Mouse (Mus musculus) heart, embryonic 11.5 days (tissue): ENCODE measurements around the gene 2510009E07Rik. TPM values are rescaled to one million over a fixed set of nuclear protein-coding genes. Genes with fewer than 3 reads are reported as not detected.
A peak's percentile ranks its signal among the peaks of the same experiment; 100 is the strongest.

Experiments
- ATAC-seq: fragments of 200-750 bp; cut with Nextera tagmentation; replicated peaks from 2 replicates; pipeline ENCODE4 v1.8.0; 2017; ENCODE audit warnings: moderate library complexity; ENCODE audit not compliant: insufficient number of reproducible peaks, low FRiP score, low TSS enrichment
- H3K27ac ChIP-seq: fragments of 300-500 bp; sonication (generic); 2 replicates; pipeline ENCODE4 v1.5.1; 2014; ENCODE audit warnings: mild to moderate bottlenecking, low read depth, low read length
- H3K27me3 ChIP-seq: fragments of 300-500 bp; sonication (generic); 2 replicates; pipeline ENCODE4 v1.6.1; 2014; ENCODE audit warnings: mild to moderate bottlenecking, low read length, mixed read lengths; ENCODE audit not compliant: control insufficient read depth, insufficient read depth
- H3K36me3 ChIP-seq: fragments of 300-500 bp; sonication (generic); 2 replicates; pipeline ENCODE4 v1.6.1; 2014; ENCODE audit warnings: mild to moderate bottlenecking, low read length, moderate library complexity, mixed read lengths; ENCODE audit not compliant: control insufficient read depth, insufficient read depth
- H3K4me1 ChIP-seq: fragments of 300-500 bp; sonication (generic); 2 replicates; pipeline ENCODE4 v1.6.1; 2014; ENCODE audit warnings: low read length; ENCODE audit not compliant: control insufficient read depth, insufficient read depth
- H3K4me2 ChIP-seq: fragments of 300-500 bp; sonication (generic); 2 replicates; pipeline ENCODE4 v1.6.1; 2014; ENCODE audit warnings: mild to moderate bottlenecking, moderate library complexity
- H3K4me3 ChIP-seq: fragments of 300-500 bp; sonication (generic); 2 replicates; pipeline ENCODE4 v1.5.1; 2014; ENCODE audit warnings: low read depth, low read length
- H3K9ac ChIP-seq: fragments of 300-500 bp; sonication (generic); 2 replicates; pipeline ENCODE4 v1.6.1; 2014; ENCODE audit warnings: mild to moderate bottlenecking, low read depth, low read length, moderate library complexity
- H3K9me3 ChIP-seq: fragments of 300-500 bp; sonication (generic); replicated peaks from 2 replicates; pipeline ENCODE4 v1.6.1; 2016; ENCODE audit warnings: low read length; ENCODE audit not compliant: control insufficient read depth
- WGBS: fragments of 180-500 bp; shearing (Covaris S2); extraction: QIAGEN DNeasy Blood & Tissue Kit; methylation state at CpG from one replicate; pipeline ENCODE4 v1.1.7; 2014; ENCODE audit not compliant: insufficient replicate concordance; 5-methylcytosine and 5-hydroxymethylcytosine counted together
- polyA plus RNA-seq: library from polyadenylated mRNA; unstranded; fragments of >200 nt; fragmentation: Nextera tagmentation; extraction: Ambion mirVana; gene quantifications from 2 replicates; pipeline ENCODE4 v1.2.1, GENCODE M21; 2014

The 2510009E07Rik gene
- polyA plus RNA-seq, 1 experiment from 2014 or later, result 15.7 TPM

DNA sequence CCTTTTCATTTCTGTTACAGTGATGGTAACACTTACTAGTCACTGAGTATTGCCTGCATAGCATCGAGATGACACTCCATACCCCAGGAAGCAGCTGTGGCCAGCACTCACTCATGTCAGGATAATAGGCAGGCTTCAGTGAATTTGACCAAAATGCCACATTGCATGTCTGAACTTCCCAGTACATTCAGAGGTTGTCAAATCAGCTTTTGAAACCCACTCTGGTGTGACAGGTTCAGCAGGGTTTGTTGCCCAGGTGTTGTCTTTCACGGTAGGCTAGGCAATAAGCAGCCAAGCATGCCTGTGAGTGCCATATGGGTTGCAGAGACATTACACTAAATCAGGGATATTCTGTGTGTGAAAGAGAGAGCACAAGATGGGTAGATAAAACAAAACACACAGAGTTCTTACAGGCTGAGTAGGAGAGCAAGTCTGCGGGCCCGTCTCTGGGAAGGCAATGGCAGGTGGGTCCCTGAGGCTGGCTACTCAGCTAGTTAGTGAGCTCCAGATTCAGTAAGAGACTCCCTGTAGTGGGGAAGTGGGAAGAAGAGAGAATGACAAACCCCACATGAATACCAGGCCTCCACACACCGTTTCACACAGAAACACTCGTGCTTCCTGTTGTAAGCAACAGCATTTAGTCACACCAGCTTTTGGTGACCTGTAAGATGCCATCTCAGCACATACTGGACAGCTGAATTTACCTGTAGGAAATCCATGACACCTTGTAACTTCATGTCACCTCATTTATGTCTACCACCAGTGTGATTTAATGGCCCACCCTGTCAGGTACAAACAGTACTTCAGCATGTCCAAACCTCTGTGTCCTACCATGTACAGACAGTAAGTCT is 68.5 kb downstream of the 2510009E07Rik start:
- Histone ChIP-seq H3K9me3 (no peaks in the 10 kb centered on the region), H3K4me2 (no peak overlapping the region), H3K27ac (no peak overlapping the region), H3K36me3 (no peaks in the 10 kb centered on the region), H3K27me3 (no peaks in the 10 kb centered on the region), H3K4me3 (no peak overlapping the region), H3K4me1 (0 out of 2 replicates have a peak, but pooled peaks cover 3% of the 10 kb centered on the region), H3K9ac (no peak overlapping the region)
- ATAC-seq, result no peak
- WGBS, result 78% methylated on average over 6 of the region's 6 CpGs

DNA sequence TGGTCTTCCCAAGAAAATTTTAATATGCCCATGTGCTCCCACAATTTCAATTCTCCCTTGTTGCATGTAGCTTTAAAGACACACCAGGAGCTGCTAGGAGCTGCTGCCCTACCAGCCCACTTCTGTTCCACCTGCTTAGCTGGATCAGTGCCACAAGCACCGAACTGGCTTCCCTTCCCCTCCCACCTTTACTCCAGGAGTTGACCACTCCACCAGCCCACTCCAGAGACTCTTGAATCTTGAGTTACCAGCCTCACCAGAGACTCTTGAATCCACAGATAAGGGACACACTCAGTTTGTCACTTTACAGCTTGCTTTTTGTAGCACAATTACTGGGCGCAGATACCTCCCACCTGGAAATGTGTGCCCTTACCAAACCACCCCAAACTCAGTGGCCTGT is 73.8 kb downstream of the 2510009E07Rik start:
- H3K4me2 ChIP-seq, result no peak overlapping the region
- WGBS, result 81% methylated on average over 2 of the region's 2 CpGs
- ATAC-seq, result no peak

DNA sequence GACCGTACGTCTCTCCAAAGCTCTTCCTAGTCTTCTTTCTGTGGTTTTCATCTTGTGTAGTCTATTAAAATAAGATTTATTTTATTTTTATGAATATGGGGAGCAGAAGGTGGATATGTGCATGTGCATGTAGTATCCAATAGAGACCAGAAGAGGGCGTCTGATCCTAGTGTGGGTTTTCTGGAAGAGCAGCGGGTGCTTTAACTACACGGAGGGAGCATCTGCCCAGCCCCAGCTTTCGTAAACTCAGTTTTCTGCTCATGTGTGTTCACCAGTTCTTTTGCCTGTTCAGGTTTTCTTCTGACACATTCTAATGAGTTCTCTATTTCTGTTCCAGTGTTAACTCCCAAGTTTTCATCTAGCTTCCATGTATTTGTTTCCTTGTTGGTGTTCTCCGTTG is 78.7 kb downstream of the 2510009E07Rik start:
- Histone ChIP-seq H3K4me3 (no peak overlapping the region), H3K36me3 (no peaks in the 10 kb centered on the region), H3K4me1 (peaks cover 3% of the 10 kb centered on the region; the same call in 1 of the 2 replicates), H3K27me3 (no peaks in the 10 kb centered on the region), H3K4me2 (no peak overlapping the region), H3K9ac (no peak overlapping the region), H3K27ac (no peak overlapping the region), H3K9me3 (no peaks in the 10 kb centered on the region)
- 58% methylated on average over 7 of the region's 7 CpGs for WGBS
- ATAC-seq, result no peak

More for the DNA sequence above, 73.8 kb downstream of the 2510009E07Rik start:
- Histone ChIP-seq H3K27me3 (no peaks in the 10 kb centered on the region), H3K36me3 (no peaks in the 10 kb centered on the region), H3K4me3 (no peak overlapping the region), H3K27ac (no peak overlapping the region), H3K9me3 (no peaks in the 10 kb centered on the region), H3K9ac (no peak overlapping the region), H3K4me1 (no peaks in the 10 kb centered on the region)

DNA sequence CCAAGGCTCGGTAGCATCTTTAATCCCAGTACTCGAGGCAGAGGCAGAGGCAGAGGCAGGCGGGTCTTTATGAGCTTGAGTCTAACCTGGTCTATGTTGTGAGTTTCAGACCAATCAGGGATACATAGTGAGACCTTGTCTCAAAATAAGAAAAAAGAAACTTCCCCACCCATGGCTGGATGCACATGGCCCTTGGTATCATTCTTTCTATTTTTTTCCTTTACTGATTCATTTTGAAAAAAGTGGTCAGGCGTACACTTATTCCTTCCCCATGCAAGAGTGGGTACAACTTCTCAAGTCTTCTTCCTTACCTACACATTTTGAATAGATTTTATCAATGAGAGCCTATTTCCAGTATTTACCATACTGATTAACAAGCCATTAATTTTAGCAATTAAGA is 84.0 kb downstream of the 2510009E07Rik start:
- H3K9ac ChIP-seq, result no peak overlapping the region
- H3K4me3 ChIP-seq, result no peak overlapping the region
- no peaks in the 10 kb centered on the region for H3K27me3 ChIP-seq
- no peak for ATAC-seq
- H3K36me3 ChIP-seq, result no peaks in the 10 kb centered on the region
- H3K4me1 ChIP-seq, result peaks cover 22% of the 10 kb centered on the region
- 82% methylated on average over 4 of the region's 4 CpGs for WGBS
- no peak overlapping the region for H3K27ac ChIP-seq
- no peak overlapping the region for H3K4me2 ChIP-seq
- H3K9me3 ChIP-seq, result no peaks in the 10 kb centered on the region

DNA sequence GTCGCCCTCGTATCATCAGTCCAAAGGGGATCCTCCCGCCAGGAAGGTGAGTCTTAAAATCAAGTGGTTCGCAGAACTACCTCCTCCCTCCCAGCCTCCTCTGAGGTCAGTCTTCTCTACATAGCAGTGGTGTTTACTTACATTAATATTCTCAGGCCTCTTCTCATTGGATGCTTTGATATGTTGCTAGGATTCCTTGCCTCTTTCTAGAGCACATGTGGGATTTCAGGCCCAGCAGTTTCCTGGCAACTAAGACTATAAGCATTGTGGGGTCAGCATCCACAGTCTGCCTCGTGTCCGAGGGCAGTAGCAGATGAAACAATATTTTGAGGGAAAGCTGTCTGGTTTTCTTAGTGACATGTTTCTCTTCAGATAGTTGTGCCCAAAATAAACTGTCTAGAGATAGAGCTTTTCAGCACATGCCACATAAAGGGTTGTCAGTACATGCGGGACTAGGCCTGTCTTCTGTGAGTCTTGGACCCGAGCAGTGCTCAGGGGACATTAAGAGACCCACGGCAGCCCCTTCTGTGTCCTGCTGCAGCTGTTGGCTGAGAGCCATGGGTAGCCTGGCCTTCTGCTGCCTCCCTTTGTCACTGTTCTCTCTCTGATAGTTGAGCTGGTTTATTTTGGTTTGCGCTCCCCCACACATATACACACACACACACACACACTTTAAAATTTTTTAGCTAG is 86.1 kb downstream of the 2510009E07Rik start:
- H3K4me2 ChIP-seq, result no peak overlapping the region
- WGBS, result 48% methylated on average over 10 of the region's 10 CpGs
- H3K9ac ChIP-seq, result no peak overlapping the region
- H3K36me3 ChIP-seq, result no peaks in the 10 kb centered on the region
- no peak overlapping the region for H3K4me3 ChIP-seq
- H3K4me1 ChIP-seq, result peaks cover 22% of the 10 kb centered on the region
- peak; percentile 39; the same call in 1 of the 2 replicates for ATAC-seq
- H3K9me3 ChIP-seq, result no peaks in the 10 kb centered on the region
- peak overlapping the region; percentile 71 for H3K27ac ChIP-seq
- no peaks in the 10 kb centered on the region for H3K27me3 ChIP-seq

DNA sequence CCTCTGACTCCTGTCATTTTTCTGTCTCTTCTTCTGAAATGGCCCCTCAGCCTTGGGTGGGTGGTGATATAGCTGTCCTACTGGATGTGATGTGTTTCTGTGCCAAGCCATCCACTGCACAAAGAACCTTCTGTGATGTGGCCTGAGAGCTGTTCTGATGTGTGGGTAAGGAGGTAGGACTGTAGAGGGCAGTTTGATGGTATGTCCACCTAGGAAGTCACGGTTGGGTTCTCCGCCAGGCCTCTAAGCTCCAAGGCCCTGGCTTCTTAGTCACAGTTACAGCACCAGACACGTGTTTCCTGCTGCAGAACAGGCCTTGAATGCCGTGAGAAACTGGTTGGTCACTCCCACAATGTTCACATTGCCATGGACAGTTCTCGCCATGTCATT is 86.8 kb downstream of the 2510009E07Rik start:
- Histone ChIP-seq H3K36me3 (no peaks in the 10 kb centered on the region), H3K27ac (peak overlapping the region; percentile 71; the same call in 1 of the 2 replicates), H3K27me3 (no peaks in the 10 kb centered on the region), H3K4me2 (no peak overlapping the region), H3K9me3 (no peaks in the 10 kb centered on the region), H3K4me1 (peaks cover 22% of the 10 kb centered on the region), H3K4me3 (no peak overlapping the region), H3K9ac (no peak overlapping the region)
- 73% methylated on average over 5 of the region's 5 CpGs for WGBS
- no peak for ATAC-seq

DNA sequence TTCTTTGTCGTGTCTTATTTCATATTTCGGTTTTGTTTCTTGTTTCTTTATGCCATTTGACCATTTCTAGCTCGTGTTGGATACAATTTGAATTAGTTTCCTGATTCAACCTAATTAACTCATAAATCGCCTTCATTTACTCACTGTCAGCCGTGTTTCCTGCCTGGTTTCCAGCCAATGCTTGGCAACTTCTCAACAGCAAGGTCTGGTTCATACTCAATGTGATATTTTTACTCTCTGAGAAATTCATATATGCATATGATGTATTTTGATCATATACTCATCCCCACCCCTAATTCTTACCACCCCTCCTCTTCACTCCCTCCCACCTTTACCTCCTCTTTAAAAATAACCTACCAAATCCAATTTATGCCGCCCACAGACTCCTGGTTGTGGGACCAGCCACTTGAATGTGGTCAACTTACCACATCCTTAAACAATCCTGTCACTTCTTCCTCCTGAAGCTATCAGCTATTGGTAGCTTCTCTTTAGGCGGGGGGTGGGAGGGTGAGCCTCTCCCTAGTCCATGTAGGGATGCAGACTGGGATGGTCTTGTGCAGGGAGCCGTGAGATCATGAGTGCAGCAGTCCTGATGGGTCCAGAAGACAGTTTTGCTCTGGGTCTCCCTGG is 87.3 kb downstream of the 2510009E07Rik start:
- Histone ChIP-seq H3K4me1 (peaks cover 22% of the 10 kb centered on the region), H3K27me3 (no peaks in the 10 kb centered on the region), H3K36me3 (no peaks in the 10 kb centered on the region), H3K27ac (peak overlapping the region; percentile 71; the same call in 1 of the 2 replicates), H3K4me2 (no peak overlapping the region), H3K4me3 (no peak overlapping the region), H3K9ac (no peak overlapping the region), H3K9me3 (no peaks in the 10 kb centered on the region)
- no peak for ATAC-seq
- 78% methylated on average over 8 of the region's 8 CpGs for WGBS

DNA sequence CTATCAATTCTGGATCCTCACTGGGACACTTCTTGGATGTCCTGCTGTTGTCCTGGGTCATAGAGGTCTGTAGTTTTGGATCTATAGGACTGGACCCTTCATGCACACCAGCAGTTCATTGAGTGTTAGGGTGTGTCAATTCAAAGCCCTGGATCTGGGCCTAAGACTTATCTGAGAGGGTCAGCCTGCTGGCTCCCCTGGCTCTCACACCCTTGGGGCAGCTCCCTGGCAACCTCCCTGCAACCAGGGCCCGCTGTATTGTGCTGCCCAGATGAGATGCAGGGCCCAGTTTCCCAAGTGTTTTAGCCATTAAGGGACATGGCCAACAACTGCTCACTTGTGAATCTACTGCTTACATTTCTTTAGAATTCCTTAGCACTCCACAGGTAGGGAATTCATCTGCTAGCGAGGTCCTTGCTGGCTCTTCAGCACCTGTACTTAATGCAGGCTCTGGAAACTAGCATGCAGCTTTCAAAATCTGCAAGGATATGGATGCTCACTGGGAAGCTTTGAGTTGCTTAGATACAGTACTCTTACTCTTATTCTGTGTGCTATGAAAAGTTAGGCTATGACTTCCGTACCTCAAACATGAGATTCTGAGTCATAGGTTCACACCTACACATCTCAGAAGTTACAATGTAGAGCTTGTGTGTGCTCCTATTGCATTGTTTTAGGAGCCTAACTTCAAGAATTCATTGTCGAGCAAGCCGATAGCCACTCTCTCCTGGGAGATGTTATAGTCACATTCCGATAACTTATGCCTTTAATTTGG is 88.0 kb downstream of the 2510009E07Rik start:
- no peak overlapping the region for H3K27ac ChIP-seq
- no peak for ATAC-seq
- peaks cover 22% of the 10 kb centered on the region for H3K4me1 ChIP-seq
- H3K4me2 ChIP-seq, result no peak overlapping the region
- 87% methylated on average over 6 of the region's 6 CpGs for WGBS
- H3K9ac ChIP-seq, result no peak overlapping the region
- H3K27me3 ChIP-seq, result no peaks in the 10 kb centered on the region
- H3K4me3 ChIP-seq, result no peak overlapping the region
- H3K9me3 ChIP-seq, result no peaks in the 10 kb centered on the region
- H3K36me3 ChIP-seq, result no peaks in the 10 kb centered on the region
